Mouse (Mus musculus) ES-Bruce4 (cell line): ENCODE results near the gene Gramd4.

ENCODE experiments used
- CTCF ChIP-seq: IDR thresholded peaks from one replicate; pipeline ENCODE4 v1.8.1; 2011; ENCODE audit warnings: low read depth, low read length
- EP300 ChIP-seq: IDR thresholded peaks from 2 replicates; pipeline ENCODE4 v1.6.1; 2011; ENCODE audit warnings: low read depth, low read length; ENCODE audit not compliant: insufficient read depth
- POLR2A ChIP-seq: IDR thresholded peaks from one replicate; pipeline ENCODE4 v1.8.1; 2011; ENCODE audit warnings: low read length; ENCODE audit not compliant: insufficient read depth

DNA sequence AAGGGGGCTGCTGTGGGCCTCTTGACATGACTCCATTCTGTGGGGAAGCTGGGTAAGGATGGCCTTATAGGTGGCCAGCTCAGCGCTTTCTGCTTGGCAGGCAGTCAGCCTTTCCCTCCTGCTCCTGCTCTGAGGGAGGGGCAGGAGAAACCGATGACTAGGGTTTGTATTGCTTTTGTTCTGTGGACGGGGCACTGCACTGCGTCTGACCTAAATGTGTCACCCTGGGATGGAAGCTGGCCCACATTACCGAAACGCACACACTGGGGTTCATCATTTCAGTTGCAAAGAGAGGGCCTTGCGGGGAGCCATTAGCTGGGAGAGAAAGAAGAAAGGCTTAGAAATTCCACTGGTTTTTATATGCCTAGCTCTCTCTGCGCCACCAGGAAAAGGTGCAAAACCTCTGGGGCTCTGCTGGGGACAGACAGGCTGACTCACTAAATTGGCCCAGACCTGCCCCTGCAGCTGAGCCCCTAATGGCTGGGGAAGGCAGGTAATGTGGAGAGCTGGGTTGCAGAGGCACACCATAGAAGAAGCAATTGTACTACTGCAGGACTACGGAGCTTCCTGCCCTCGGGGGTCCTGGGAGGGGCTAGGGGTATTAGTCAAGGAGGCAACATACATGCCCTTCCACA is 55.3 kb downstream of the Gramd4 start:
- no peak for TF ChIP-seq CTCF
- TF ChIP-seq POLR2A: no peak
- no peak for TF ChIP-seq EP300
